Mouse (Mus musculus): ENCODE results near the gene Slc16a10. TPM values are rescaled to one million over a fixed set of nuclear protein-coding genes. Genes with fewer than 3 reads are reported as not detected.
A peak's percentile ranks its signal among the peaks of the same experiment; 100 is the strongest.

The Slc16a10 gene
- polyA plus RNA-seq, 2 experiments: 5.6 to 9.6 TPM

- H3K9ac ChIP-seq (ENCODE audit: low read depth, low read length, severe bottlenecking): no peak overlapping the region
- DNase-seq (ENCODE audit: low spot score) (no peak), ATAC-seq (ENCODE audit: low FRiP score, low read depth) (no peak)
- H3K4me3 ChIP-seq (replicated peaks; ENCODE audit: low read length): no peak overlapping the region
- H3K27me3 ChIP-seq (ENCODE audit: control insufficient read depth, insufficient read depth, low read length): no peaks in the 10 kb centered on the region
- H3K36me3 ChIP-seq (ENCODE audit: control insufficient read depth, insufficient read depth, low read length): no peaks in the 10 kb centered on the region
- WGBS: 86% methylated on average over 13 of the region's 13 CpGs
- no peaks in the 10 kb centered on the region for H3K4me1 ChIP-seq (ENCODE audit: control insufficient read depth, insufficient read depth, low read length)
- no peak overlapping the region for H3K27ac ChIP-seq (replicated peaks; ENCODE audit: low read depth, low read length)
- H3K4me2 ChIP-seq (replicated peaks; ENCODE audit: low read depth, low read length, severe bottlenecking): no peak overlapping the region
- no peak for TF ChIP-seq POLR2A (IDR thresholded peaks at IDR 0.05; ENCODE audit: borderline replicate concordance, extremely low read depth, insufficient read depth, insufficient read length)
- no peaks in the 10 kb centered on the region for H3K9me3 ChIP-seq (ENCODE audit: control insufficient read depth, low read length)
Measured at GRCm38 (mm10) chr10:40163914-40164313, 21.9 kb upstream of the Slc16a10 start.

- H3K4me2 ChIP-seq (replicated peaks; ENCODE audit: low read depth, low read length, severe bottlenecking): no peak overlapping the region
- H3K9ac ChIP-seq (ENCODE audit: low read depth, low read length, severe bottlenecking): no peak overlapping the region
- no peak overlapping the region for H3K4me3 ChIP-seq (replicated peaks; ENCODE audit: low read length)
- no peak for DNase-seq (ENCODE audit: low spot score)
- H3K4me1 ChIP-seq (ENCODE audit: control insufficient read depth, insufficient read depth, low read length): no peaks in the 10 kb centered on the region
- ATAC-seq (ENCODE audit: low FRiP score, low read depth): no peak
- no peaks in the 10 kb centered on the region for H3K9me3 ChIP-seq (ENCODE audit: control insufficient read depth, low read length)
- WGBS: 79% methylated on average over 8 of the region's 8 CpGs
- no peaks in the 10 kb centered on the region for H3K36me3 ChIP-seq (ENCODE audit: control insufficient read depth, insufficient read depth, low read length)
- no peak for TF ChIP-seq POLR2A (IDR thresholded peaks at IDR 0.05; ENCODE audit: borderline replicate concordance, extremely low read depth, insufficient read depth, insufficient read length)
- H3K27ac ChIP-seq (replicated peaks; ENCODE audit: low read depth, low read length): no peak overlapping the region
- no peaks in the 10 kb centered on the region for H3K27me3 ChIP-seq (ENCODE audit: control insufficient read depth, insufficient read depth, low read length)
Measured at GRCm38 (mm10) chr10:40163338-40163737, 21.3 kb upstream of the Slc16a10 start.

- H3K4me2 ChIP-seq (replicated peaks; ENCODE audit: low read depth, low read length, severe bottlenecking): no peak overlapping the region
- H3K9ac ChIP-seq (ENCODE audit: low read depth, low read length, severe bottlenecking): no peak overlapping the region
- no peak for DNase-seq (ENCODE audit: low spot score)
- 87% methylated on average over 5 of the region's 5 CpGs for WGBS
- no peaks in the 10 kb centered on the region for H3K27me3 ChIP-seq (ENCODE audit: control insufficient read depth, insufficient read depth, low read length)
- H3K27ac ChIP-seq (replicated peaks; ENCODE audit: low read depth, low read length): no peak overlapping the region
- no peaks in the 10 kb centered on the region for H3K9me3 ChIP-seq (ENCODE audit: control insufficient read depth, low read length)
- ATAC-seq (ENCODE audit: low FRiP score, low read depth): no peak
- TF ChIP-seq POLR2A (IDR thresholded peaks at IDR 0.05; ENCODE audit: borderline replicate concordance, extremely low read depth, insufficient read depth, insufficient read length): no peak
- H3K4me1 ChIP-seq (ENCODE audit: control insufficient read depth, insufficient read depth, low read length): no peaks in the 10 kb centered on the region
- H3K4me3 ChIP-seq (replicated peaks; ENCODE audit: low read length): no peak overlapping the region
- H3K36me3 ChIP-seq (ENCODE audit: control insufficient read depth, insufficient read depth, low read length): no peaks in the 10 kb centered on the region
Measured at GRCm38 (mm10) chr10:40161701-40162255, 19.7 kb upstream of the Slc16a10 start.

GRCm38 (mm10) chr10:40161236-40161635 lies 19.2 kb upstream of the Slc16a10 start:
- no peak for TF ChIP-seq POLR2A (IDR thresholded peaks at IDR 0.05; ENCODE audit: borderline replicate concordance, extremely low read depth, insufficient read depth, insufficient read length)
- H3K9ac ChIP-seq (ENCODE audit: low read depth, low read length, severe bottlenecking): no peak overlapping the region
- no peaks in the 10 kb centered on the region for H3K27me3 ChIP-seq (ENCODE audit: control insufficient read depth, insufficient read depth, low read length)
- H3K4me3 ChIP-seq (replicated peaks; ENCODE audit: low read length): no peak overlapping the region
- DNase-seq (ENCODE audit: low spot score) (no peak), ATAC-seq (ENCODE audit: low FRiP score, low read depth) (no peak)
- no peak overlapping the region for H3K4me2 ChIP-seq (replicated peaks; ENCODE audit: low read depth, low read length, severe bottlenecking)
- no peak overlapping the region for H3K27ac ChIP-seq (replicated peaks; ENCODE audit: low read depth, low read length)
- no peaks in the 10 kb centered on the region for H3K36me3 ChIP-seq (ENCODE audit: control insufficient read depth, insufficient read depth, low read length)
- 89% methylated on average over 2 of the region's 2 CpGs for WGBS
- H3K4me1 ChIP-seq (ENCODE audit: control insufficient read depth, insufficient read depth, low read length): no peaks in the 10 kb centered on the region
- no peaks in the 10 kb centered on the region for H3K9me3 ChIP-seq (ENCODE audit: control insufficient read depth, low read length)

- Histone ChIP-seq H3K4me2 (replicated peaks; ENCODE audit: low read depth, low read length, severe bottlenecking) (no peak overlapping the region), H3K9ac (ENCODE audit: low read depth, low read length, severe bottlenecking) (no peak overlapping the region), H3K27ac (replicated peaks; ENCODE audit: low read depth, low read length) (0 out of 2 replicates have a peak overlapping the region, but pooled peaks have one; percentile 48), H3K27me3 (ENCODE audit: control insufficient read depth, insufficient read depth, low read length) (no peaks in the 10 kb centered on the region), H3K4me1 (ENCODE audit: control insufficient read depth, insufficient read depth, low read length) (peaks cover 5% of the 10 kb centered on the region; the same call in 1 of the 2 replicates), H3K9me3 (ENCODE audit: control insufficient read depth, low read length) (no peaks in the 10 kb centered on the region), H3K4me3 (replicated peaks; ENCODE audit: low read length) (no peak overlapping the region), H3K36me3 (ENCODE audit: control insufficient read depth, insufficient read depth, low read length) (no peaks in the 10 kb centered on the region)
- WGBS: 58% methylated on average over 4 of the region's 4 CpGs
- no peak for TF ChIP-seq POLR2A (IDR thresholded peaks at IDR 0.05; ENCODE audit: borderline replicate concordance, extremely low read depth, insufficient read depth, insufficient read length)
- DNase-seq (ENCODE audit: low spot score) (no peak), ATAC-seq (ENCODE audit: low FRiP score, low read depth) (no peak)
Measured at GRCm38 (mm10) chr10:40152550-40152857, 10.4 kb upstream of the Slc16a10 start.

Measured in limb, embryonic 14.5 days (tissue).